Mouse (Mus musculus) kidney, adult 2 months (tissue): ENCODE measurements around the gene Pate4.

Source experiments
- CTCF ChIP-seq: fragments of 200-500 bp; conservative IDR thresholded peaks from 2 replicates; pipeline ENCODE4 v1.5.1; 2011; ENCODE audit warnings: low read depth, mild to moderate bottlenecking, control low read depth, low read length, moderate library complexity, mixed read lengths; ENCODE audit not compliant: insufficient read depth, insufficient read length
- POLR2A ChIP-seq: fragments of 200-500 bp; IDR thresholded peaks from one replicate; pipeline ENCODE4 v1.6.1; 2011; ENCODE audit warnings: low read depth, low read length, control low read depth

GRCm38 (mm10) chr9:35561583-35561982 lies 50.2 kb downstream of the Pate4 start:
- TF ChIP-seq CTCF, result no peak
- no peak for TF ChIP-seq POLR2A
